Mouse (Mus musculus): ENCODE measurements around the gene Mrpl36. TPM values are rescaled to one million over a fixed set of nuclear protein-coding genes. Genes with fewer than 3 reads are reported as not detected.

Mrpl36 gene
- total and polyA plus RNA-seq, 2 experiments, result 36.2 to 85.6 TPM

DNA sequence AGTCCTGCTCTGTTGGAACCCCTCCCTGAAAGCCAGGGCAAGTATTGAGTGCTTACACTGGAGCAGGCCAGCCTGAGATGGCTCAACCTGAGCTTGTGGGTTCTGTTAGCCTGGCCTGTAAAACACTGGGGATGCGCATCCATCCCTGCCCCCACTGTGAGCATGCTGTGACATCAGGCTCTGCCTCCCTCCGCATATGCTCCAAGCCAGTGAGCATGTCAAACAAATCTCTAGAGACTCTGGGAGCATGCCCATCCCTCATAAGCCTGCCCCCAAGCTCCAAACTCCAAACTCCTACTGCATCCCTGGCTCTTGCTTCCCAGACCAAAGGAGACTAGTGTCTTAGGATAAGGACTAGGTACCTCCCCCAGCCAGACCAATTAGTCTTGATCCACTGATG, 46.3 kb downstream of the Mrpl36 start:
- no peaks in the 10 kb centered on the region; the same call in 1 of the 2 replicates for H3K27me3 ChIP-seq (ENCODE audit: control insufficient read depth, insufficient read depth, low read length)

DNA sequence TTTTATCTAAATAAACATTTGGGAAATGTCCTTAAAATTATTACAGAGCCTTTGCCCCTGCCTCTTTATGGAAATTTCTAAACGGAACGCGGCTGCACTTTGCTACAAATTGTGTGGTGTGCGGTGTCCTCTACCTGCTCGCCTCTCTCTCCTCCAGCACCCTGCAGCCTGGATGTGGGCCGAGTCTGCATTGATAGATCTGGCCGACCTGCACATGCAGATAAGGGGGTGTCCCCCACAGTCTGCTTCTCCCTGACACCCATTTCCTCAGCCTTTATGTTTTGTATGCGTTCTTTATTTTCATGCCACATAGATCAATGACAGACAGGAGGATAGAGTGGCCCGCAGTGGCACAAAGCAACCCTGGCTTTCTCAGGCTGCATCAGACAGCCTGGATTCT, 49.3 kb downstream of the Mrpl36 start:
- no peaks in the 10 kb centered on the region; the same call in 1 of the 2 replicates for H3K27me3 ChIP-seq (ENCODE audit: control insufficient read depth, insufficient read depth, low read length)
- H3K4me1 ChIP-seq (ENCODE audit: control insufficient read depth, insufficient read depth, low read length), result no peaks in the 10 kb centered on the region
- no peak overlapping the region for H3K27ac ChIP-seq (replicated peaks; ENCODE audit: insufficient read depth, low read depth, low read length)
- 81% methylated on average over 9 of the region's 9 CpGs for WGBS
- no peak for DNase-seq (ENCODE audit: extremely low read depth, low read depth, low spot score)
- TF ChIP-seq CTCF (IDR thresholded peaks at IDR 0.05; ENCODE audit: low read depth, low read length), result no peak
- no peak for TF ChIP-seq POLR2A (IDR thresholded peaks at IDR 0.05; ENCODE audit: extremely low read depth, insufficient read depth, low read length)
- no peaks in the 10 kb centered on the region for H3K36me3 ChIP-seq (ENCODE audit: control insufficient read depth, insufficient read depth, low read length)
- no peaks in the 10 kb centered on the region for H3K79me2 ChIP-seq (ENCODE audit: control insufficient read depth, insufficient read depth, low read length)
- no peak overlapping the region for H3K9ac ChIP-seq (ENCODE audit: low read depth, low read length)
- H3K4me3 ChIP-seq (ENCODE audit: insufficient read depth, low read depth, low read length), result no peak overlapping the region

More for the DNA sequence above, 46.3 kb downstream of the Mrpl36 start:
- H3K4me3 ChIP-seq (ENCODE audit: insufficient read depth, low read depth, low read length), result no peak overlapping the region
- 82% methylated on average over 2 of the region's 2 CpGs for WGBS
- no peaks in the 10 kb centered on the region for H3K79me2 ChIP-seq (ENCODE audit: control insufficient read depth, insufficient read depth, low read length)
- DNase-seq (ENCODE audit: extremely low read depth, low read depth, low spot score), result no peak
- H3K36me3 ChIP-seq (ENCODE audit: control insufficient read depth, insufficient read depth, low read length), result no peaks in the 10 kb centered on the region
- TF ChIP-seq CTCF (IDR thresholded peaks at IDR 0.05; ENCODE audit: low read depth, low read length) (no peak), POLR2A (IDR thresholded peaks at IDR 0.05; ENCODE audit: extremely low read depth, insufficient read depth, low read length) (no peak)
- H3K9ac ChIP-seq (ENCODE audit: low read depth, low read length), result no peak overlapping the region
- H3K4me1 ChIP-seq (ENCODE audit: control insufficient read depth, insufficient read depth, low read length), result no peaks in the 10 kb centered on the region
- no peak overlapping the region for H3K27ac ChIP-seq (replicated peaks; ENCODE audit: insufficient read depth, low read depth, low read length)

Other genes starting within 250 kb of the Mrpl36 start
- gene Irx4, start 68.0 kb upstream of the Mrpl36 start, total RNA-seq (2014; rRNA removed), result not detected in 2 replicates
- gene Irx4, start 68.0 kb upstream of the Mrpl36 start, polyA plus RNA-seq (2012; rRNA removed), result not detected in 2 replicates
- 183 and 252 TPM in 2 replicates for gene Ndufs6, start within 50 bp of the Mrpl36 start, total RNA-seq (2014; rRNA removed)
- 115 and 118 TPM in 2 replicates for gene Ndufs6, start within 50 bp of the Mrpl36 start, polyA plus RNA-seq (2012; rRNA removed)
- 2.8 and 2.9 TPM in 2 replicates for gene Lpcat1, start 138.7 kb downstream of the Mrpl36 start, total RNA-seq (2014; rRNA removed)
- 2.2 and 2.5 TPM in 2 replicates for gene Lpcat1, start 138.7 kb downstream of the Mrpl36 start, polyA plus RNA-seq (2012; rRNA removed)
- not detected in 2 replicates for gene Slc6a3, start 208.2 kb downstream of the Mrpl36 start, total RNA-seq (2014; rRNA removed)
- not detected in 2 replicates for gene Slc6a3, start 208.2 kb downstream of the Mrpl36 start, polyA plus RNA-seq (2012; rRNA removed)